Mouse (Mus musculus) macrophage (primary cell): ENCODE measurements around the gene Gm10053. TPM values are rescaled to one million over a fixed set of nuclear protein-coding genes. Genes with fewer than 3 reads are reported as not detected.

Experiments used
- H3K27ac ChIP-seq: fragments of 350-480 bp; formaldehyde crosslinking; 2 replicates; pipeline ENCODE4 v1.9.0; 2021
- H3K36me3 ChIP-seq: fragments of 350-480 bp; formaldehyde crosslinking; 2 replicates; pipeline ENCODE4 v1.9.0; 2021; ENCODE audit errors: inconsistent target
- H3K4me3 ChIP-seq: fragments of 350-480 bp; formaldehyde crosslinking; 2 replicates; pipeline ENCODE4 v1.9.0; 2021; ENCODE audit errors: inconsistent target
- H3K79me2 ChIP-seq: fragments of 350-480 bp; formaldehyde crosslinking; 2 replicates; pipeline ENCODE4 v1.9.0; 2021; ENCODE audit errors: inconsistent target
- WGBS: methylation state at CpG from one replicate; pipeline ENCODE4 v1.1.7; 2026; ENCODE audit warnings: inconsistent platforms; ENCODE audit not compliant: missing documents; 5-methylcytosine and 5-hydroxymethylcytosine counted together
- polyA plus RNA-seq: library from polyadenylated mRNA; stranded (reverse); fragments of 250-400 nt; gene quantifications from 3 replicates; pipeline ENCODE4 v1.2.4, GENCODE M21; 2018; ENCODE audit warnings: inconsistent platforms

The Gm10053 gene
- polyA plus RNA-seq, 1 experiment from 2014 or later, result 76.7 TPM

GRCm38 (mm10) chr19:24920866-24921265 is 45.4 kb downstream of the Gm10053 start:
- Histone ChIP-seq H3K36me3 (peaks cover 24% of the 10 kb centered on the region; the same call in 1 of the 2 replicates), H3K27ac (no peak overlapping the region), H3K4me3 (no peak overlapping the region), H3K79me2 (no peaks in the 10 kb centered on the region)
- 83% methylated on average over 5 of the region's 5 CpGs for WGBS

Other genes with a start within 250 kb of the Gm10053 start
- not detected in 3 replicates for gene Tmem252, start 201.7 kb upstream of the Gm10053 start, polyA plus RNA-seq
- 0.07 TPM in 1 of 3 replicates, not detected in the others for gene Pgm5, start 13.8 kb upstream of the Gm10053 start, polyA plus RNA-seq
- gene Foxd4, start 25.5 kb downstream of the Gm10053 start, polyA plus RNA-seq, result not detected in 3 replicates
- 8.8 to 12.9 TPM (median 11.9 TPM) in 3 replicates for gene Cbwd1, start 85.9 kb downstream of the Gm10053 start, polyA plus RNA-seq
- 41.2 to 71.9 TPM (median 45.5 TPM) in 3 replicates for gene Dock8, start 123.8 kb downstream of the Gm10053 start, polyA plus RNA-seq